Mouse (Mus musculus) MEL (cell line): ENCODE measurements around the gene Pde1c. TPM values are rescaled to one million over a fixed set of nuclear protein-coding genes. Genes with fewer than 3 reads are reported as not detected.

Experiments
- DNase-seq: peaks from one replicate; pipeline ENCODE4 v3.0.0; 2011; ENCODE audit warnings: low read depth, low spot score
- H3K27ac ChIP-seq: 2 replicates; pipeline ENCODE4 v1.5.1; 2012; ENCODE audit warnings: low read depth, mild to moderate bottlenecking, control low read depth, low read length, moderate library complexity; ENCODE audit not compliant: control insufficient read depth
- H3K27me3 ChIP-seq, 2 experiments: fragments of 150-350 bp in 1 of 2; sonication (generic) in 1 of 2; 2 replicates each; pipeline ENCODE4 v1.6.1; 2012; ENCODE audit warnings: low read length in 2 of 2, mild to moderate bottlenecking in 2 of 2, improper control_type of control experiment in 1 of 2, moderate library complexity in 1 of 2; ENCODE audit not compliant: insufficient read depth in 2 of 2, control insufficient read depth in 1 of 2
- H3K36me3 ChIP-seq, 2 experiments: 2 replicates each; pipeline ENCODE4 v1.6.1; 2012 to 2014; ENCODE audit warnings: low read length in 2 of 2, improper control_type of control experiment in 1 of 2, inconsistent platforms in 1 of 2, mild to moderate bottlenecking in 1 of 2; ENCODE audit not compliant: insufficient read depth in 2 of 2, control insufficient read depth in 1 of 2
- H3K4me1 ChIP-seq, 2 experiments: fragments of 150-350 bp in 1 of 2; sonication (generic) in 1 of 2; 2 replicates each; pipeline ENCODE4 v1.6.1; 2012; ENCODE audit warnings: low read length in 2 of 2, improper control_type of control experiment in 1 of 2, mild to moderate bottlenecking in 1 of 2; ENCODE audit not compliant: insufficient read depth in 2 of 2, control insufficient read depth in 1 of 2
- H3K4me3 ChIP-seq, 2 experiments: fragments of 150-350 bp in 1 of 2; sonication (generic) in 1 of 2; 2 replicates each; pipeline ENCODE4 v1.5.1; 2012; ENCODE audit warnings: low read depth in 2 of 2, low read length in 2 of 2, mild to moderate bottlenecking in 2 of 2, moderate library complexity in 2 of 2, control low read depth in 1 of 2, improper control_type of control experiment in 1 of 2; ENCODE audit not compliant: control insufficient read depth in 1 of 2, insufficient read depth in 1 of 2
- H3K79me2 ChIP-seq: 2 replicates; pipeline ENCODE4 v1.6.1; 2012; ENCODE audit warnings: mild to moderate bottlenecking, low read length, moderate library complexity; ENCODE audit not compliant: control insufficient read depth, poor library complexity, insufficient read depth
- H3K9ac ChIP-seq: 2 replicates; pipeline ENCODE4 v1.6.1; 2012; ENCODE audit warnings: low read depth, mild to moderate bottlenecking, control low read depth, low read length, moderate library complexity; ENCODE audit not compliant: control insufficient read depth, poor library complexity, severe bottlenecking
- H3K9me3 ChIP-seq: fragments of 150-350 bp; sonication (generic); replicated peaks from 2 replicates; pipeline ENCODE4 v1.6.1; 2012; ENCODE audit warnings: mild to moderate bottlenecking, low read length, improper control_type of control experiment, moderate library complexity; ENCODE audit not compliant: insufficient read depth
- CHD2 ChIP-seq: IDR thresholded peaks from 2 replicates; pipeline ENCODE4 v1.6.1; 2011; ENCODE audit warnings: low read length, improper control_type of control experiment
- CTCF ChIP-seq, 3 experiments: IDR thresholded peaks in 2 of 3; conservative IDR thresholded peaks in 1 of 3; 2 replicates each; pipeline ENCODE4 v1.5.1; 2011 to 2012; ENCODE audit warnings: low read length in 3 of 3, low read depth in 2 of 3, mild to moderate bottlenecking in 2 of 3, improper control_type of control experiment in 1 of 3, inconsistent platforms in 1 of 3, mixed read lengths in 1 of 3, moderate library complexity in 1 of 3; ENCODE audit not compliant: control insufficient read depth in 1 of 3, insufficient read depth in 1 of 3, poor library complexity in 1 of 3, severe bottlenecking in 1 of 3
- EP300 ChIP-seq, 2 experiments: IDR thresholded peaks; 2 replicates each; pipeline ENCODE4 v1.6.1; 2011; ENCODE audit warnings: improper control_type of control experiment in 2 of 2, low read length in 2 of 2, low read depth in 1 of 2, mild to moderate bottlenecking in 1 of 2
- GATA1 ChIP-seq: IDR thresholded peaks from 2 replicates; pipeline ENCODE4 v1.6.1; 2011; ENCODE audit warnings: low read depth, low read length, improper control_type of control experiment
- HCFC1 ChIP-seq: IDR thresholded peaks from 2 replicates; pipeline ENCODE4 v1.6.1; 2012; ENCODE audit warnings: low read depth, mild to moderate bottlenecking, inconsistent platforms, low read length, improper control_type of control experiment, moderate library complexity
- KAT2A ChIP-seq: conservative IDR thresholded peaks from 2 replicates; pipeline ENCODE4 v1.6.1; 2012; ENCODE audit warnings: low read depth, low read length, improper control_type of control experiment, inconsistent platforms
- MAFK ChIP-seq: IDR thresholded peaks from 2 replicates; pipeline ENCODE4 v1.6.1; 2011; ENCODE audit warnings: low read depth, mild to moderate bottlenecking, low read length, improper control_type of control experiment, borderline replicate concordance
- MAX ChIP-seq: IDR thresholded peaks from 2 replicates; pipeline ENCODE4 v1.6.1; 2011; ENCODE audit warnings: low read length, improper control_type of control experiment
- MAZ ChIP-seq: IDR thresholded peaks from 2 replicates; pipeline ENCODE4 v1.6.1; 2012; ENCODE audit warnings: low read depth, mild to moderate bottlenecking, inconsistent platforms, low read length, improper control_type of control experiment
- NELFE ChIP-seq: IDR thresholded peaks from 2 replicates; pipeline ENCODE4 v1.6.1; 2011; ENCODE audit warnings: low read depth, low read length, improper control_type of control experiment
- POLR2A ChIP-seq, 2 experiments: IDR thresholded peaks; 2 replicates each; pipeline ENCODE4 v1.6.1; 2011 to 2012; ENCODE audit warnings: low read length in 2 of 2, mild to moderate bottlenecking in 2 of 2, control low read depth in 1 of 2, improper control_type of control experiment in 1 of 2, low read depth in 1 of 2, moderate library complexity in 1 of 2; ENCODE audit not compliant: control insufficient read depth in 1 of 2, insufficient read depth in 1 of 2, poor library complexity in 1 of 2
- SIN3A ChIP-seq: IDR thresholded peaks from 2 replicates; pipeline ENCODE4 v1.6.1; 2012; ENCODE audit warnings: low read length, improper control_type of control experiment, inconsistent platforms
- SMC3 ChIP-seq: IDR thresholded peaks from 2 replicates; pipeline ENCODE4 v1.6.1; 2011; ENCODE audit warnings: low read depth, low read length, improper control_type of control experiment
- UBTF ChIP-seq: IDR thresholded peaks from 2 replicates; pipeline ENCODE4 v1.6.1; 2012; ENCODE audit warnings: low read depth, mild to moderate bottlenecking, inconsistent platforms, low read length, improper control_type of control experiment, moderate library complexity, borderline replicate concordance; ENCODE audit not compliant: insufficient read depth
- USF2 ChIP-seq, 2 experiments: IDR thresholded peaks; 2 replicates each; pipeline ENCODE4 v1.6.1; 2011 to 2012; ENCODE audit warnings: improper control_type of control experiment in 2 of 2, low read length in 2 of 2, borderline replicate concordance in 1 of 2, inconsistent platforms in 1 of 2, low read depth in 1 of 2, mild to moderate bottlenecking in 1 of 2; ENCODE audit not compliant: insufficient read depth in 1 of 2
- ZKSCAN1 ChIP-seq: IDR thresholded peaks from 2 replicates; pipeline ENCODE4 v1.6.1; 2012; ENCODE audit warnings: low read depth, mild to moderate bottlenecking, inconsistent platforms, low read length, improper control_type of control experiment, moderate library complexity
- ZMIZ1 ChIP-seq: IDR thresholded peaks from 2 replicates; pipeline ENCODE4 v1.6.1; 2012; ENCODE audit warnings: low read depth, mild to moderate bottlenecking, inconsistent platforms, low read length, improper control_type of control experiment, moderate library complexity
- ZNF384 ChIP-seq: IDR thresholded peaks from 2 replicates; pipeline ENCODE4 v1.6.1; 2012; ENCODE audit warnings: low read depth, mild to moderate bottlenecking, inconsistent platforms, low read length, improper control_type of control experiment
- polyA plus RNA-seq, 2 experiments: library from polyadenylated mRNA; stranded (reverse) in 1 of 2; unstranded in 1 of 2; fragments of >175 nt in 1 of 2; fragments of >200 nt in 1 of 2; gene quantifications; 2 replicates each; pipeline versions ENCODE4 v1.2.1 to v1.2.4; 2012; ENCODE audit warnings: low replicate concordance in 2 of 2, low read depth in 1 of 2; ENCODE audit not compliant: insufficient read length in 2 of 2, insufficient read depth in 1 of 2, missing spikeins in 1 of 2
- total RNA-seq: library from RNA; depleted of rRNA; stranded (reverse); fragments of 300-350 nt; gene quantifications from 2 replicates; pipeline ENCODE4 v1.2.3, GENCODE M21; 2012

The Pde1c gene
- total and polyA plus RNA-seq, 3 experiments = not detected

DNA sequence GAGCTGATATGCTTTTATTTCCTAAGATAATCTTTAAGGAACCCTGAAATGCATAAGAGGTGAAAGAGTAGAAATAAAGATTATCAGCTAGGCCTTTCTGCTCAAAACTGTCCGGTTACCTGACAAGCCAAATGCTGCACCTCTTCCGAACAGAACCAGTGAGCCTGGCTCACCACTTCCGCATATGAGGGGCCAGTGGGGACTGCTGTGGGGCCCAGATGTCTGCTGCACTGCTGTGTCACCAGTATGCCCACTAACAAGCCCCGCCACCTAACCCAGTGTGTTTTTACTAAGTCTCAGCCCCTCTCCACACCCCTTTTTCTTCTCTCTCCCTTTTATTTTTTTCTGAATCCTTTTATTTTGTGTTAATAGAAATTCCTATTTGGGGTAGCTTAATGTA lies 17.9 kb downstream of the Pde1c start:
- no peak for DNase-seq
- Histone ChIP-seq H3K4me3 (no peak overlapping the region), H3K4me1 (no peaks in the 10 kb centered on the region), H3K9me3 (no peaks in the 10 kb centered on the region), H3K27ac (no peak overlapping the region), H3K27me3 (no peaks in the 10 kb centered on the region), H3K36me3 (no peaks in the 10 kb centered on the region), H3K9ac (no peak overlapping the region), H3K79me2 (no peaks in the 10 kb centered on the region)
- TF ChIP-seq HCFC1 = no peak
- TF ChIP-seq KAT2A = no peak
- no peak for TF ChIP-seq MAX
- no peak for TF ChIP-seq ZKSCAN1
- no peak for TF ChIP-seq CTCF (IDR thresholded peaks at IDR 0.05 in 2 of 3, conservative IDR thresholded peaks at IDR 0.05 in 1 of 3; ENCODE audit: control insufficient read depth in 1 of 3, insufficient read depth in 1 of 3, low read depth in 2 of 3, low read length in 3 of 3, poor library complexity in 1 of 3, severe bottlenecking in 1 of 3)
- TF ChIP-seq ZNF384 = no peak
- TF ChIP-seq SMC3 = no peak
- TF ChIP-seq NELFE = no peak
- TF ChIP-seq USF2 (IDR thresholded peaks at IDR 0.05; ENCODE audit: borderline replicate concordance in 1 of 2, insufficient read depth in 1 of 2, low read depth in 1 of 2, low read length in 2 of 2) = no peak
- TF ChIP-seq ZMIZ1 = no peak
- no peak for TF ChIP-seq SIN3A

DNA sequence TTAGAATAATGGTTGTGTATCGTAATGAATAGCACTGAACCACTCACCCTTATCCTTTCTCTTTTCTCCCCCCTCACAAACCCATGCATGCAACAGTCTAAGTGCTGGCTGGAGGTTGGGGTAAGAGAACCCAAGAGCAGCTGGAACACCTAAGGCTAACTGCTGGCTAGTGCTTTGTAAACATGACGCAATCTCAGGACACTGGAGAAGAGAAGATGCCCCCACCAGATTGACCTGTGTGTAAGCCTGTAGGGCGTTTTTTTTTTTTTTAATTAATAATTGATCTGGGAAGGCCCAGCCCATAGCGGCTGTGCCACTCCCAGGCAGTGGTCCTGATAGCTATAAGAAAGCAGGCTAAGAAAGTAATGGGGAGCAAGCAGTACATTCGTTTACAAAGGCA lies 28.7 kb downstream of the Pde1c start:
- Histone ChIP-seq H3K36me3 (no peaks in the 10 kb centered on the region), H3K27ac (no peak overlapping the region), H3K9me3 (no peaks in the 10 kb centered on the region), H3K4me1 (no peaks in the 10 kb centered on the region), H3K9ac (no peak overlapping the region), H3K27me3 (no peaks in the 10 kb centered on the region), H3K79me2 (no peaks in the 10 kb centered on the region), H3K4me3 (no peak overlapping the region)
- TF ChIP-seq CHD2 (no peak), HCFC1 (no peak), UBTF (no peak), POLR2A (IDR thresholded peaks at IDR 0.05; ENCODE audit: control insufficient read depth in 1 of 2, insufficient read depth in 1 of 2, low read depth in 1 of 2, low read length in 2 of 2, poor library complexity in 1 of 2) (no peak), EP300 (IDR thresholded peaks at IDR 0.05; ENCODE audit: low read depth in 1 of 2, low read length in 2 of 2) (no peak), GATA1 (no peak), MAFK (no peak), MAZ (no peak)
- no peak for DNase-seq
